Mouse (Mus musculus): Measurements from ENCODE around the gene Cmklr1. TPM values are rescaled to one million over a fixed set of nuclear protein-coding genes. Genes with fewer than 3 reads are reported as not detected.
"Not testable (repeated sequence)": the region's sequence is repeated elsewhere in the genome, so short reads cannot be mapped to it uniquely, and the experiment has no call there.

Gene Cmklr1
- polyA plus RNA-seq, 1 experiment: 9.6 TPM

DNA sequence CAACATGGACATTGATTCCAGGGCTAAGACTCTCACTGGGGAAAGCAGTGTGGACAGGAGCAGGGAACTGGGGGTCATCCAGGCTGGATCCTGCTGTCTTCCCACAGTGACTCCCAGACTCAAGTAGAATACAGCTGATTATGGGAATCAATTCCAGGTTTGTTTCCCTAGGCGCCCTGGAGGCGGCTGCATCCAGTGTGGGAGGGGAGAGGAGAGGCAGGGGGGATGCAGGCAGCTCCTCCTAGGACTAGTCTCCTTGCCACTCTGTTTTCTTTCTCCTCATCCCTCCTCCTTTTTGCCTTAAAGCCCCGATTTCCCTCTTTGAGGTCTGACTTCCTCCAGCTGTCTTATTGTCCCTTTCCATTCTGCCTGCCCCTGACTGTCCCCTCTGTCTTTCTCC is 59.1 kb downstream of the Cmklr1 start:
- Histone ChIP-seq H3K27me3 (ENCODE audit: control insufficient read depth, insufficient read depth, low read length) (no peaks in the 10 kb centered on the region), H3K27ac (ENCODE audit: insufficient read depth, low read depth, low read length) (no peak overlapping the region), H3K4me3 (ENCODE audit: low read depth, low read length) (no peak overlapping the region), H3K4me1 (ENCODE audit: control insufficient read depth, insufficient read depth, insufficient read length, low read length) (no peaks in the 10 kb centered on the region), H3K36me3 (ENCODE audit: control insufficient read depth, insufficient read depth, low read length) (no peaks in the 10 kb centered on the region)
- TF ChIP-seq CTCF (IDR thresholded peaks at IDR 0.05; ENCODE audit: extremely low read depth, insufficient read length, insufficient replicate concordance, low read depth, low read length) (no peak), POLR2A (IDR thresholded peaks at IDR 0.05; ENCODE audit: low read depth, low read length) (no peak)
- 39% methylated on average over 3 of the region's 3 CpGs for WGBS

DNA sequence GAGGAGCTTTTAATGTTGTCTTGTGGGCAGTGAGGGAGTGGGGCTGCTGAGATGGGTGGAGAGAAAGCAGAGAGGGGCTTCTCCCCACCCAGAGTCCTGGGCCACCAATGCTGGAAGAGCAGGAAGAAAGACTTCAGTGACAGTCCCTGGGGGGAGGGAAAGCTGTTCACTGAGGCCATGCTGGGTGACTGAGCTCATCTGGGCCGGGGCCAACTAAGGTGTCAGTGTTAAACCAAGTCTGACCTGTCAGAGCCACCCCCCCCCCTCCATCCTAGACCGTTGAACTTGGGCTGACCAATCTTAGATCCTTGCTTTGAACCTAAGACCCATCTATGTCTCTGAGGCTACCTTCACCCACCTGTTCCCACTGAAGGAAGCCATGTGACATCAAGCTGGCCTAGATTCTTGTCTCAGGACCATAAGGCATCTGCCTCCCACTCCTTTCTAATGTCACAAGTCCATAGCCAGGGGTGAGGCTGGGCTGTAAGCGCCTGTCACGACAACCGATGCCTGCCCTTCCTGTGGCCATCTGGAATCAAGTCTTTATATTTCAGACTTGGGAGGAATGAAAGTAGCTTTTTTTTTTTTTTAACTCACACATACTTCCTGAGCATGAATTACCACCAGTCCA is 60.1 kb downstream of the Cmklr1 start:
- Histone ChIP-seq H3K4me3 (ENCODE audit: low read depth, low read length) (no peak overlapping the region), H3K27me3 (ENCODE audit: control insufficient read depth, insufficient read depth, low read length) (no peaks in the 10 kb centered on the region), H3K4me1 (ENCODE audit: control insufficient read depth, insufficient read depth, insufficient read length, low read length) (no peaks in the 10 kb centered on the region), H3K36me3 (ENCODE audit: control insufficient read depth, insufficient read depth, low read length) (no peaks in the 10 kb centered on the region), H3K27ac (ENCODE audit: insufficient read depth, low read depth, low read length) (no peak overlapping the region)
- 67% methylated on average over 5 of the region's 5 CpGs for WGBS
- TF ChIP-seq POLR2A (IDR thresholded peaks at IDR 0.05; ENCODE audit: low read depth, low read length) (no peak), CTCF (IDR thresholded peaks at IDR 0.05; ENCODE audit: extremely low read depth, insufficient read length, insufficient replicate concordance, low read depth, low read length) (no peak)

DNA sequence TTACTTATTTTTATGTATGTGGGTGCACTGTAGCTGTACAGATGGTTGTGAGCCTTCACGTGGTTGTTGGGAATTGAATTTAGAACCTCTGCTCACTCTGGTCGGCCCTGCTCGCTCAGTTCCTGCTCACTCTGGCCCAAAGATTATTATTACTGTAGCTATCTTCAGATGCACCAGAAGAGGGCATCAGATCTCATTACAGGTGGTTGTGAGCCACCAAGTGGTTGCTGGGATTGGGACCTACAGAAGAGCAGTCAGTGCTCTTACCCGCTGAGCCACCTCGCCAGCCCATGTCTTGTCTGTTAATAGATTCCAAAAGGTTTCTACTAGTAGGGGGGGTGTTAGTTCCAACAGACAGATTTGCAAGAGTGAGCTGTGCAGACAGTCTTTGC is 63.8 kb downstream of the Cmklr1 start:
- H3K36me3 ChIP-seq (ENCODE audit: control insufficient read depth, insufficient read depth, low read length); H3K4me1 ChIP-seq (ENCODE audit: control insufficient read depth, insufficient read depth, insufficient read length, low read length); H3K27me3 ChIP-seq (ENCODE audit: control insufficient read depth, insufficient read depth, low read length); H3K4me3 ChIP-seq (ENCODE audit: low read depth, low read length); H3K27ac ChIP-seq (ENCODE audit: insufficient read depth, low read depth, low read length): not testable (repeated sequence)
- 50% methylated on average over 5 of the region's 5 CpGs for WGBS

DNA sequence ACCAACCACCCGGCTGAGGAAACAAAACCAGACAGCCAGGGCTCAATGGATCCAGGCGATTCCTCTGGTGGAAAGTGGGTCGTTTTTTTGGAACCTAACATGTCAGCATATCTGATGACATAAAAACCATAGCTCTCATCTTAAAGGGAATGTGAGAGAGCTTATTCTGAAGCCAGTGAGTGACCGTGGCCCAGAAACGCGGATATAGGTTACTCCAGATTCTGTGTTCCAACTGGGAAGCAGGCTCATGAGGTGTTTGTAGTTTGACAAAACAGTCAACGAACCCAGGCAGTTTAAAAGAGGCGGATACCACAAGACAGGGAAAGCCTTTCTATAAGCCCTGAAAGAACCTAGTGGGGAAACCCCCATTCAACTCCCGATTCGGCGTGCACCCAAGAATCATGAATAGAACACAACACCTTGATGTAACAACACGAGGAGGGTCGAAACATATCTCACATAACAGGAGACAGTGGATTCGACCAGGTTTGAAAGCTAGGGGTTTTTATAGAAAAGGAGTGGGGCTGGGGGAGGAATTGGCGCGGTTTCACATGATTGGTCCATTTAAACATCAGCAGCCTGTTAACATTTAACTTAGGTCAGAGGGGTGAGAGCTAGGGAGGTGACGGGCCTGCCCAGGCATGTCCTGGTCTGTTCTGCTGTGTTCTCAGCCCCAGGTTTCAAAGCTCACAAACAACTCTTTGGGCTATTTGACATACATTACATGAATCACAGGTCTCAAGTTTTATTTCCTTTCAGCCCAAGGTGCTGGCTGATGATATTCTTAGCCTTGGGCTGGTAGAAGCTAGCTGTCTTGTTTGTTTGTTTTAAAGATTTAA is 64.4 kb downstream of the Cmklr1 start:
- H3K27ac ChIP-seq (ENCODE audit: insufficient read depth, low read depth, low read length); H3K27me3 ChIP-seq (ENCODE audit: control insufficient read depth, insufficient read depth, low read length); H3K4me3 ChIP-seq (ENCODE audit: low read depth, low read length); H3K4me1 ChIP-seq (ENCODE audit: control insufficient read depth, insufficient read depth, insufficient read length, low read length); H3K36me3 ChIP-seq (ENCODE audit: control insufficient read depth, insufficient read depth, low read length): not testable (repeated sequence)
- WGBS: 74% methylated on average over 17 of the region's 17 CpGs

DNA sequence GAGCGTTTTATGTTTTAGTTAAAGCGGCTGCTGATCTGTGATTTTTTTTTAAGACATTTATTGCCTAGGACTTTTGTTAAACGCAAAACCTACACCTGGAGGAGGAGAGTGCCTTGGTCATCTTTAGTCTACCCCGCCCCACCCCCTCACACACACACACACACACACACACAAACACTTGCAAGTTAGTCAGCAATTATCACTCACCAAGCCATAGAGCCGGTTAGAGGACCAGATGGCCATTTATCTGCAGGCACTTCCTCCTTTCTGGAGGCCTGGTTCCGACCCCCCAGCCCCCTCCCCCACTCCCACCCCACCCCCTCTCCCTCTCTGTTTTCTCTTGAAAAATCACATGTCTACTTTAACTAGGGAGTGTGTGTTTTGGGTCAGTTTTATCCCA is 65.8 kb downstream of the Cmklr1 start:
- WGBS: 26% methylated on average over 6 of the region's 6 CpGs
- H3K27ac ChIP-seq (ENCODE audit: insufficient read depth, low read depth, low read length): no peak overlapping the region
- H3K4me3 ChIP-seq (ENCODE audit: low read depth, low read length): no peak overlapping the region
- TF ChIP-seq POLR2A (IDR thresholded peaks at IDR 0.05; ENCODE audit: low read depth, low read length) (no peak), CTCF (IDR thresholded peaks at IDR 0.05; ENCODE audit: extremely low read depth, insufficient read length, insufficient replicate concordance, low read depth, low read length) (no peak)
- no peaks in the 10 kb centered on the region for H3K36me3 ChIP-seq (ENCODE audit: control insufficient read depth, insufficient read depth, low read length)
- no peaks in the 10 kb centered on the region for H3K27me3 ChIP-seq (ENCODE audit: control insufficient read depth, insufficient read depth, low read length)
- no peaks in the 10 kb centered on the region for H3K4me1 ChIP-seq (ENCODE audit: control insufficient read depth, insufficient read depth, insufficient read length, low read length)

DNA sequence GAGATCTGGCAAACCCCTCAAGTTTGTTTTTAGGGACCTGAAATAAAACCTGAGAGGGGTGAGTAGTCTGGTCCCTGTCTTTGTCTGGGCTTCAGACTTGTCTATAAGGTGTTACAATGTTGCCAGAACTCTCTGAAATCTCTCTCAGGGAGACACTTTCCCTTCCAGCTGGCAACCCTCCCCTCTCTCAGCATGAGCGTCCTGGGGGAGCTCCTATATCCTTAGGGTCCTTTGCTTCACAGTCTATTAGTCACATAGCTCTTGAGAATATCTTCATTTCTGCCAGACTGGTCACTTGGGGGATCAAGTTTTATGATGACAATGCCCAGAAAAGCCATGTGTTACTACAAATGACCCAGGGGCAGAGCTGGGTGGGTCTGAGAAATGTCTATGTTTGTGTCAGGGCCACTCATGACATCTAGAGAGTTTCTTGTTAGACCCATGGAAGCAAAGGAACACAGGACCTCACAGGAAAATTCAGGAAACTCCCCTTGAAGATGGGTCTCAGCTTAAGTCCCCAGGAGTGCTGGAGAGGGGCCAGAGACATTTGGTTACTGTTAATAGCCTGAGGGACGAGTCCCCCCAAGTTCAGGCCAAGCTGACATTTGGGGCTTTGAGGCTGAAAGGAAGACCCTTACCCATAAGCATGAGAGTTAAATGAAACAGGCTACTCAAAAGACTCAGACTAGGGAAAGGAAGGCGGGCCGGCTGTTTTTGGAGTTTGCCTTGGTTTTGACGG is 66.6 kb downstream of the Cmklr1 start:
- 77% methylated on average over 5 of the region's 5 CpGs for WGBS
- no peak overlapping the region for H3K4me3 ChIP-seq (ENCODE audit: low read depth, low read length)
- H3K36me3 ChIP-seq (ENCODE audit: control insufficient read depth, insufficient read depth, low read length): no peaks in the 10 kb centered on the region
- no peak for TF ChIP-seq POLR2A (IDR thresholded peaks at IDR 0.05; ENCODE audit: low read depth, low read length)
- TF ChIP-seq CTCF (IDR thresholded peaks at IDR 0.05; ENCODE audit: extremely low read depth, insufficient read length, insufficient replicate concordance, low read depth, low read length): no peak
- H3K27ac ChIP-seq (ENCODE audit: insufficient read depth, low read depth, low read length): no peak overlapping the region
- no peaks in the 10 kb centered on the region for H3K27me3 ChIP-seq (ENCODE audit: control insufficient read depth, insufficient read depth, low read length)
- H3K4me1 ChIP-seq (ENCODE audit: control insufficient read depth, insufficient read depth, insufficient read length, low read length): no peaks in the 10 kb centered on the region

DNA sequence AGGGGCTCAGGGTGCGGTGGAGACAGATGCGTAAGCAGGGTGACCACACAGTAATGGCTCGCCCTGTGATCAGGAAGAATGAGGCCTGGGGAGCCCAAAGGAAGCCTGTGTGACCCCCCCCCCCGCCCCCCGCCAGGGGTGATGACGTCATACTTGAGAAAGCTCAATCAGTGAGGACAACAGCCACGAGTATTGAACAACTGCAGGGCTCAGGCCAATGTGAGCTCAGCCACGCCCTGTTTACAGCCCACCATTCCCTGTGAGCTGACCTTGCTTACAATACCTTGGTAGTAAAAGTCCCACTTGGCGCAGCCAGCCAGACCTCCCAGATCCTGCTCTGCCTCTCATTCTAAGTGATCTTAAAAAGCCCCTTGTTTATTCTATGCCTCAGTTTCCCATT is 69.4 kb downstream of the Cmklr1 start:
- H3K4me1 ChIP-seq (ENCODE audit: control insufficient read depth, insufficient read depth, insufficient read length, low read length): no peaks in the 10 kb centered on the region
- H3K27ac ChIP-seq (ENCODE audit: insufficient read depth, low read depth, low read length): no peak overlapping the region
- WGBS: 41% methylated on average over 9 of the region's 9 CpGs
- no peaks in the 10 kb centered on the region for H3K27me3 ChIP-seq (ENCODE audit: control insufficient read depth, insufficient read depth, low read length)
- no peaks in the 10 kb centered on the region for H3K36me3 ChIP-seq (ENCODE audit: control insufficient read depth, insufficient read depth, low read length)
- no peak overlapping the region for H3K4me3 ChIP-seq (ENCODE audit: low read depth, low read length)
- no peak for TF ChIP-seq CTCF (IDR thresholded peaks at IDR 0.05; ENCODE audit: extremely low read depth, insufficient read length, insufficient replicate concordance, low read depth, low read length)
- no peak for TF ChIP-seq POLR2A (IDR thresholded peaks at IDR 0.05; ENCODE audit: low read depth, low read length)

Measured in small intestine, adult 2 months (tissue).